Mouse (Mus musculus) lung, postnatal 14 days (tissue): ENCODE measurements around the gene Wdr13.
"Not testable (repeated sequence)": the region's sequence is repeated elsewhere in the genome, so short reads cannot be mapped to it uniquely, and the experiment has no call there.

Experiments used
- DNase-seq: peaks from one replicate; pipeline ENCODE4 v3.0.0; 2021

Gene Wdr13

DNA sequence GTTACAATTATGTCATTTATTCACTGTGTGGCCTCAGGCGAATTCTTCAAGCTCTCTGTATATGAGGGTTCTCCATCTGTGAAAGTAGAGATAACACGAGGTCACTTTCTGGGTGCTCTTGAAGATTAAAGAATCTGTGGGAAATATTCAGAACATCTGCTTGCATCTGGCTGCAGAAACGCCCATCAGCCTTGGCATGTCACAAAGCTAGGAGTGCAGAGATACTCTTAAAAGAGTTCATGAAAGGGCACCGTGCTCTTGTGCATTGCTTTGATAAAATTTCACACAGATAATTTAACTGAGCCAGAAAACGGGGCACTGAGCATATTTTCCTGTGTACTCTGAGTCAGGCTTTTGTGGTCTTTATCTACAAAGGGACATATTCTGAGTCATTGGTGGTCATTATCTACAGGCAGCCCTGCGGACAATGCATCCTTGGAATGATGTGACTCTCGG lies 30.5 kb downstream of the Wdr13 start:
- no peak for DNase-seq

DNA sequence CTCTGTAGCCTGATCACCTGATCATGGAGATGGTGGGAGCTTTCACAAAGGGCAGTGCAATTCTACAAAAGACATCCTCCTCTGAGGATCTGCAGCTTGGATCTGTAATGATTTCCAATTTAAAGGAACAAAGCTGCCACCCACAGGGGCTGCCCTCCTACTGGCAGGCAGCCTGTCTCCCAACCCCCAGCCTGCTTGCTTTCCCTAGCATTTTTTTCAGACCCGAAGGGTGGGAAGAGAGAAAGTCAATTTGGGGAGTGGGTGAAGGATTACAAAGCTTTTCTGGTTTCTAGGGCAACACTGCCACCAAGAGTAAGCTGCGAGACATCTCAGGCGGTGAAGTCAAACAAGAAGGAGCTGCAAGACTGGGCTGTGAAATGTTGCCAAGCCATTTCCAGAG lies 31.7 kb downstream of the Wdr13 start:
- no peak for DNase-seq

GRCm38 (mm10) chrX:8099435-8099834 lies 33.3 kb downstream of the Wdr13 start:
- no peak for DNase-seq

DNA sequence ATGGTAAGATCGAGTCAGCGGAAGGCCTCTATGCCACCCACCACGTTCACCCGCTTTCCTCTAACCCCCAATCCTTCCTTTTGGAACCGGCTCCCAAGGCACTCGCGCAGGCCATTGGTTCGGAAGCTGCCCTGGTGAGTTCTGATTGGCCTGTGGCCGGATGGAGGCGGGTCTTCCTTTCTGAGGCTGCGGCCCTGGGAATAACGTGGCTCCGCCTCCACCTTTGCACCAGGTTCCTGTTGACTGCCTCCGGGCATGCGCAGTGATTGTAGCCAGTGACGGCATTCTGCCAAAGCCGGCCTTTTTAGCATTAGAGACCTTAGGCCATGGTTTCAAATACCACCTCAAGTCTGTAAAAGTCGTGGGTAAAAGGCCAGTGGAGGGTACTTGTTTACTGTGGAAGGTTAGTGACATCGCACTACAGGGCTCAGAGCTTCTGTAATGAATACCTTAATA lies 35.9 kb downstream of the Wdr13 start:
- DNase-seq: peak; percentile 95

GRCm38 (mm10) chrX:8096068-8096786 lies 36.5 kb downstream of the Wdr13 start:
- peak; percentile 74 for DNase-seq

DNA sequence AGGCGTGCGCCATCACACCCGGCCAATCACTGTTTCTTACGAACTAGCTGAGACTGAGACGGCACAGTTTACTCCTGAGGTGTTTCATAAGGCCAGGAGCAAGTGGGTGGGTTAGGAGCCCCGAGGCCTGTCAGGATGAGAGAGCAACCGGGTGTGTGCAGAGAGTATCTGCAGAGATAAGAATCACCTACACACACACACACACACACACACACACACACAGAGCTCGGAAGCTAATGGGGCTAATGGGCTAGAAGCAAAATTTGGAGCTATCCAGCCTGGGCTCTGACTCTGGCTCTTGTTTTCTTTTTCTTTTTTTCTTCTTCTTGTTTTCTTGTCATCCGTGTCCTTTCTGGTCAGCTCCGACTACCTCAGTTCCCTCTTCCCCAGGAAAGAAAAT lies 37.1 kb downstream of the Wdr13 start:
- DNase-seq: no peak

DNA sequence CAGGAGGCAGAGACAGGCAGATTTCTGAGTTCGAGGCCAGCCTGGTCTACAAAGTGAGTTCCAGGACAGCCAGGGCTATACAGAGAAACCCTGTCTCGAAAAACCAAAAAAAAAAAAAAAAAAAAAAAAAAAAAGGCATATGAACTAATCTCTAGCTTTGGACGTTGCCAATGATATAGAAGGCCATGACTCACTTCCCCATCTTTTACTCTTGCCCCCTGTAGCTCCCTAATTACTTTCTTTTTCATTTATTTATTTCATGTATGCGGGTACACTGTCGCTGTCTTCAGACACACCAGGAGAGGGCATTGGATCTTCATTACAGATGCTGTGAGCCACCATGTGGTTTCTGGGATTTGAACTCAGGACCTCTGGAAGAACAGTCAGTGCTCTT lies 41.7 kb downstream of the Wdr13 start:
- DNase-seq: not testable (repeated sequence)

DNA sequence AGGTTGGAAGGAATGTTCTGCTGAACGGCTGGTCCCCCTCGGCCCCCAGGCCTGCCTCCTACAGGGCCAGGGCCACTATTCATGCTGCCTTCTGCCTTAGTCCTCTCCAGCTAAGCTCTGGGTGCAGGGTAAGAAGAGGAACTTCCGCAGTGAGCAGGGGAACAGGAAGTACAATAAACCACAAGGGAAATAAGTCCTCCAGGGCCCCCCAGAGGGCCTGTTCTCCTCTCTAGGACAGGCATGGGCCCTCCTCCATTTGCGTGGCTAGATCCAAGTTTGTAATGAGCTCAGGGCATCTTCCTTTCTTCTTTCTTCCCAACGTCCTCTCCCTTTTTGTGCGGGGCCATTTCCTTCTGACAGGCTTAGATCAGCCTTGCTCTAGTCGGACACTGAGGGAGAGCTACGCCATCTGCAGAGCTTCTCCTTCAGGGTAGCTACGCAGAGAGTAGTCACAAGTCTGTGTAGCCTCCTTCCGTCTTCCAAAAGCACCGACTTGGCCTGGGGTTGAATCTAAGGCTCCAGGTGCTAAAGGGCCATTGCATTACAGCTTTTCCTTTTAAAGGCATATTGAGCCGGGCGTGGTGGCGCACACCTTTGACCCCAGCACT lies 42.2 kb downstream of the Wdr13 start, which contains the start of gene Was:
Was (minus strand) TSS at position 153 of the 608 bp plus-strand sequence.
- DNase-seq: peak; percentile 4

- DNase-seq: no peak
Observed at GRCm38 (mm10) chrX:8089746-8090145, 42.9 kb downstream of the Wdr13 start.

GRCm38 (mm10) chrX:8085611-8086010 lies 47.1 kb downstream of the Wdr13 start:
- DNase-seq: no peak

GRCm38 (mm10) chrX:8084771-8085259 lies 47.9 kb downstream of the Wdr13 start:
- DNase-seq: no peak

- no peak for DNase-seq
Observed at GRCm38 (mm10) chrX:8075104-8075503, 57.6 kb downstream of the Wdr13 start.

DNA sequence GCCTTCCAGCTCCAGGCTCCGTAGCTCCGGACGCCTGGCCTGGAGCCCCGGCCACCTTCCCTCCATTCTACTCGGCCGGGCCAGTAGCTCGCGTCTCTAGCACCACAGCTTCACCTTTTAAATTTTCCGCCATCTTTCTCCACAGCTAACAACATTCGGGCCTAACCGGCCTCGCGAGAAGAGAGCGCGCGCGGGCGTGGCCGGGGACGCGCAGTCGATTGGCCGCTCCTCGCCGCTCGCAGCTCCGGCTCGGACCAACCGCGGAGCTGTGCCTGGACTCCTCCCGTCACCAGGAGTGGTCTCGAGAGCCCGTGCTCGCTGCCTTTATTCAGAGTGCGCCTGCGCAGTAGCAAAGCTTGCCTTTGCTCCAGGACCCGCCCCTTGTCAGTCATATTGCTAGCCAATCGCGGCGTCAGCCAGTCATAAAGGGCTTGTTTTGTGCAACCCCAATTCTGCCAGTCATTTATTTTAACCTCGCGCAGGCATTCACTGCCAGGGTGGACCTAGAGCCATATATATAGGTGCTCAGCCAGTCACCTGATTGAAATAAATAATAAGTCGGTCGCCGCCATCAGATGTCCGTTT lies 58.2 kb downstream of the Wdr13 start, which contains the start of gene Suv39h1:
Suv39h1 (minus strand) TSS at position 331 of the 585 bp plus-strand sequence.
- peak; percentile 87 for DNase-seq

DNA sequence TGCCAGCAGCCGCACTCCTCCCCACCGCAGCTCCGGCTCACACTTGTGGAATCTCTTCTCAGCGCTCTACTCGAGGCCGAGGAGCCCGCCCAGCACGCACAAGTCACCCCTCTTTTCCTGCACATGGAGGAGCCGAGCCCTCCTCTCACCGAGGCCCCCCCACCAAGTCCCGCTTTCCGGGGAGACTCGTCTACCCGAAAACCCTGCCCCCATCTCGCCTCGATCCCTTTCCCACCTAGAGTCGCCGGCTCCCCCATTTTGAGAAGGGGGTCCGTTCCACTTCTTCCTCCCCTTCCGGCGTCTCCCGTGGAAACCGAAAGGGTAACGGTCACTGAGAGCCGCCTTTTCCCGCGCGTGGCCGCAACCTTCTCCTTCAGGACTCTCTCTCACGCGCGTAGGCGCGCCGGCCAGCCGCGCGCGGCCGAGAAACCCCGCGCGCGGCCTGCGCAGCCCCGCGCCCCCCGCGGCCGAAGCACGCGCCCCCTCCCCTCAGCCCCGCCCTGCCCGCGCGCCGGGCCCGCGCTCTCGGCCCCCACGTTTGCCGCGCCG lies 58.7 kb downstream of the Wdr13 start:
- peak; percentile 16 for DNase-seq
